Mouse (Mus musculus) midbrain, postnatal 0 days (tissue): ENCODE data around the gene Slc25a39. TPM values are rescaled to one million over a fixed set of nuclear protein-coding genes. Genes with fewer than 3 reads are reported as not detected.

Experiments used
- ATAC-seq: fragments of 200-750 bp; cut with Nextera tagmentation; 2 replicates; pipeline ENCODE4 v1.8.0; 2017; ENCODE audit warnings: moderate number of reproducible peaks, mild to moderate bottlenecking, moderate TSS enrichment, moderate library complexity; ENCODE audit not compliant: low FRiP score
- DNase-seq: peaks from one replicate; pipeline ENCODE4 v3.0.0-alpha.2; 2015; ENCODE audit warnings: low spot score
- H3K27ac ChIP-seq: fragments of 300-500 bp; sonication (generic); 2 replicates; pipeline ENCODE4 v1.5.1; 2014; ENCODE audit warnings: low read depth, mild to moderate bottlenecking, low read length, mixed read lengths
- H3K27me3 ChIP-seq: fragments of 300-500 bp; sonication (generic); 2 replicates; pipeline ENCODE4 v1.6.1; 2014; ENCODE audit warnings: low read length, control low read depth, mixed read lengths; ENCODE audit not compliant: insufficient read depth
- H3K36me3 ChIP-seq: fragments of 300-500 bp; sonication (generic); 2 replicates; pipeline ENCODE4 v1.6.1; 2014; ENCODE audit warnings: low read length, control low read depth, mixed read lengths; ENCODE audit not compliant: insufficient read depth
- H3K4me1 ChIP-seq: fragments of 300-500 bp; sonication (generic); 2 replicates; pipeline ENCODE4 v1.6.1; 2014; ENCODE audit warnings: mild to moderate bottlenecking, control low read depth, antibody characterized with exemption, low read length, mixed read lengths; ENCODE audit not compliant: insufficient read depth
- H3K4me2 ChIP-seq: fragments of 300-500 bp; sonication (generic); 2 replicates; pipeline ENCODE4 v1.6.1; 2014; ENCODE audit warnings: low read depth, mild to moderate bottlenecking, low read length, mixed read lengths; ENCODE audit not compliant: poor library complexity, severe bottlenecking
- H3K4me3 ChIP-seq: fragments of 300-500 bp; sonication (generic); 2 replicates; pipeline ENCODE4 v1.5.1; 2014; ENCODE audit warnings: low read depth, mild to moderate bottlenecking, low read length, moderate library complexity
- H3K9ac ChIP-seq: fragments of 300-500 bp; sonication (generic); replicated peaks from 2 replicates; pipeline ENCODE4 v1.6.1; 2014; ENCODE audit warnings: mild to moderate bottlenecking, low read length, moderate library complexity, mixed read lengths; ENCODE audit not compliant: poor library complexity, severe bottlenecking
- H3K9me3 ChIP-seq: fragments of 300-500 bp; sonication (generic); 2 replicates; pipeline ENCODE4 v1.6.1; 2016; ENCODE audit warnings: low read length, control low read depth
- CTCF ChIP-seq: IDR thresholded peaks from 2 replicates; pipeline ENCODE4 v1.5.1; 2016; ENCODE audit warnings: antibody characterized with exemption, mild to moderate bottlenecking
- WGBS: fragments of 180-500 bp; shearing (Covaris S2); extraction: QIAGEN DNeasy Blood & Tissue Kit; methylation state at CpG from one replicate; pipeline ENCODE4 v1.1.7; 2014; 5-methylcytosine and 5-hydroxymethylcytosine counted together
- polyA plus RNA-seq: library from polyadenylated mRNA; unstranded; fragments of >200 nt; fragmentation: Nextera tagmentation; extraction: Ambion mirVana; gene quantifications from 2 replicates; pipeline ENCODE4 v1.2.1, GENCODE M21; 2015
- total RNA-seq: library from RNA; depleted of rRNA; stranded (reverse); fragments of >200 nt; gene quantifications from 2 replicates; pipeline ENCODE4 v1.2.3, GENCODE M21; 2014

The Slc25a39 gene
- total and polyA plus RNA-seq, 2 experiments from 2014 or later: 132 to 176 TPM

DNA sequence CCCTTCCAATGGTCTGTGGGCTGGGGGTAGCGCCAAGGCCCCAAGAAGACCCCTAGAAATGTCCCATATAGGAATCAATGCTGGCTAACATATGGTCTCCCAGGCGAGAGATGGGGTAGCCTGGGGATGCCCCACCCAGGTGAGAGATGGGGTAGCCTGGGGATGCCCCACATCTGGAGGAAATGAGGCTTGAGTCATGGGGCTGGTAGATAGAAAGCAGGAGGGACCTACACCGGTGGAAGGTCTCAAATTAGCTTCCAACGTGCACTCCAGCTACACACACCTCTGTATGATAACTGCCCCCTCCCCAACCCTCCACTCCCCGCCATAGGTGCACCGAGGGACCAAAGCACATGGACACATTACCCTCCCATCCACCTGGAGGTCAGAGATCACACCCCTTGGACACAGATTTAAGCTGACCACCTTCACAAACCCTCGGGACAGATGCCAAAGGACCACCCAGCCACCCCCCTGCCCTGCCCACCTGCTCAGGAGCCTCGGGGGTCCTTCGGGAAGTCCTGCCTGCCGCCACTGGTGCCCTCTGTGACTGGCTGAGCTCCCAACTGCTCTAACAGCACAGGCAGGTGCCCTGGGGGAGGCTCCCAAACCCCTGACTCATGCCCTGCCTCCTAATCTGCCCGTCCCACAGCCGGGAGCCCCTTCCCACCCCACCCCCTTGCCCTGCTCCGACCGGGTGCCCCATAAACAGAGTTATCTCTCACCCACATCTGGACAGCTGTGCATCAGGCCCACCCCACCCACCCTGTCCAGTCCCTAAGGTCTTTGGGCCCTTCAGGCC, 43.0 kb downstream of the Slc25a39 start:
- H3K27ac ChIP-seq: no peak overlapping the region
- ATAC-seq (no peak), DNase-seq (no peak)
- H3K4me3 ChIP-seq: no peak overlapping the region
- no peak overlapping the region for H3K9ac ChIP-seq
- no peaks in the 10 kb centered on the region for H3K4me1 ChIP-seq
- 74% methylated on average over 14 of the region's 14 CpGs for WGBS
- no peaks in the 10 kb centered on the region for H3K27me3 ChIP-seq
- H3K4me2 ChIP-seq: no peak overlapping the region
- no peaks in the 10 kb centered on the region for H3K9me3 ChIP-seq
- no peak for TF ChIP-seq CTCF
- no peaks in the 10 kb centered on the region for H3K36me3 ChIP-seq

GRCm38 (mm10) chr11:102363623-102364022, 44.1 kb downstream of the Slc25a39 start:
- no peak for DNase-seq
- Histone ChIP-seq H3K9ac (no peak overlapping the region), H3K27me3 (no peaks in the 10 kb centered on the region), H3K27ac (no peak overlapping the region), H3K4me1 (no peaks in the 10 kb centered on the region), H3K9me3 (no peaks in the 10 kb centered on the region), H3K4me3 (no peak overlapping the region), H3K4me2 (no peak overlapping the region), H3K36me3 (no peaks in the 10 kb centered on the region)
- WGBS: 70% methylated on average over 2 of the region's 2 CpGs
- TF ChIP-seq CTCF: no peak
- ATAC-seq: no peak

DNA sequence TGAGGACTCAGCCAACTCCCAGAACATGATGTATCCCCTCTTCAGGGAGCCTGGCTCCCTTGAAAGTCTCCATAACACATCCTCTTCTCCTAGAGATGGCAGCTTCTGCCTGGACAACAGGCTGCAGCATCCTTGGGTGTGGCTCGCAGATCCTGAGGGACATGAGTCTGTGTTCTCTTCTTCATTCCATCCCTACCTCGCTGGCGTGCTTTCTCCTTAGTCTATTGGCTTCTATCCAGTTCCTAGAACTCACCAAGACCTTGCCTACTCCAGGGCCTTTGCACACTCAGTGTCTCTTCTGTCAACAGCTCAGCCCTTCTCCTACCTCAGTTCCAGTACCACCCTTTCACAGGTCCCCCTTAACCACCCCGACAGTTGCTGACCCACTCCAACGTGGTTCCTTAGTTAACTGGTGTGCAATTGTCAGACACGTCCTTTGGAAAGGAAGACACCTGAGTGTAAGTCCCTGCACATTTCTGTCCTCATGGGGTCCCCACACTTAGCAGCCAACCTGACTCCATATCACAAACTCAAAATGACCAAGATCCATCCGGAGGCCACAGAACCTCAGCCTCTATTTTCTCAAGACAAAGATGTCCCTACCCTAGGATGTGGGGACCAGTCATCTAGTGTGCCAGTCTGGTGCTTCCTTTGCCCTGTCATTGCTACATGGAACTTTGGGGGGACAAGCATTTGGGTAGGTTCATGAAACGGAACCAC, 45.8 kb downstream of the Slc25a39 start:
- no peak for TF ChIP-seq CTCF
- no peaks in the 10 kb centered on the region for H3K36me3 ChIP-seq
- WGBS: 88% methylated on average over 8 of the region's 8 CpGs
- no peak overlapping the region for H3K4me3 ChIP-seq
- no peak overlapping the region for H3K27ac ChIP-seq
- DNase-seq (no peak), ATAC-seq (no peak)
- H3K27me3 ChIP-seq: no peaks in the 10 kb centered on the region
- no peak overlapping the region for H3K4me2 ChIP-seq
- H3K9me3 ChIP-seq: no peaks in the 10 kb centered on the region
- no peak overlapping the region for H3K9ac ChIP-seq
- H3K4me1 ChIP-seq: no peaks in the 10 kb centered on the region

DNA sequence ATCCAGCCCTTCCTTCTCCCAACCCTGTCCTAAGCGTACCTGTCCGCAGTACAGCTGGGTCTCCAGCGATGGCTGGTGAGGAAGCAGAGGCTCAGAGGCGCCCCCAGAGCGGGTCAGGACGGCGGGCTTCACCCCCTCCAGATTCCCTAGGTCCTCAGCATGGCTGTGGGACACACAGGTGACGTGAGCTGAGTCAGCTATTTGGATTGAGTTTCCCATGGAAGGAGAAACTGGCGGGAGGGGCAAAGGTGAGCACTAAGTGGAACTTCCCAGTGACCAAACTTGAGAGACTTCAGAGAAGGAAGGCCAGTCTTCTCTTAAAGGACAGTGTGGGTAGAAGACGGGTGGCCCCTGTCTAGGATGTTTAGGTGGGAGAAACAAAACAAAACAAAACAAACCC, 49.4 kb downstream of the Slc25a39 start:
- 75% methylated on average over 10 of the region's 10 CpGs for WGBS
- H3K27me3 ChIP-seq: no peaks in the 10 kb centered on the region
- DNase-seq (no peak), ATAC-seq (no peak)
- TF ChIP-seq CTCF: no peak
- H3K36me3 ChIP-seq: no peaks in the 10 kb centered on the region
- H3K27ac ChIP-seq: no peak overlapping the region
- no peak overlapping the region for H3K4me2 ChIP-seq
- H3K4me1 ChIP-seq: no peaks in the 10 kb centered on the region
- H3K9ac ChIP-seq: no peak overlapping the region
- no peak overlapping the region for H3K4me3 ChIP-seq
- no peaks in the 10 kb centered on the region for H3K9me3 ChIP-seq

- no peaks in the 10 kb centered on the region for H3K4me1 ChIP-seq
- H3K27me3 ChIP-seq: no peaks in the 10 kb centered on the region
- no peak overlapping the region for H3K4me3 ChIP-seq
- H3K9ac ChIP-seq: no peak overlapping the region
- no peak for TF ChIP-seq CTCF
- H3K36me3 ChIP-seq: no peaks in the 10 kb centered on the region
- WGBS: 78% methylated on average over 30 of the region's 31 CpGs
- H3K27ac ChIP-seq: no peak overlapping the region
- ATAC-seq: no peak
- no peak overlapping the region for H3K4me2 ChIP-seq
- DNase-seq: no peak
- H3K9me3 ChIP-seq: no peaks in the 10 kb centered on the region
These were observed 51.0 kb downstream of the Slc25a39 start for GRCm38 (mm10) chr11:102356636-102357350.

DNA sequence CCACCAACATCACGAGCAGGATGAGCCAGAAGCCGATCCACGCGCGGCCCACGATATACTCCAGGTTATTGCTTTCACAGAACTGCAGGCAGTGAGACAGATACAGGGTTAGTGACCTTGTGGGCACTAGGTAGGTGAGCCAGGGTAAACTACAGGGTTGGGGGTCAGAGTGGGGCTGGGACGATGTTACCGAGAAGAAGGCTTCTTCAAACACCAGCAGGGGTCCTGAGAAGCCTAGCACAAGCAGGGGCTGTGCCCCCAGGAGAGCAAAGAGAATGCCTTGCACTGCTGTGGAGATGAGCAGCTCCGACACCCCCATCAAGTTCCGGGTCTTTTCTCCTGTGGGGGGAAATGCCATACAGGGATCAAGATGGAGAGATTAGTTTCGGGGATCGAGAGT, 51.6 kb downstream of the Slc25a39 start:
- TF ChIP-seq CTCF: no peak
- Histone ChIP-seq H3K4me1 (no peaks in the 10 kb centered on the region), H3K4me2 (no peak overlapping the region), H3K27me3 (no peaks in the 10 kb centered on the region), H3K9me3 (no peaks in the 10 kb centered on the region), H3K4me3 (no peak overlapping the region), H3K27ac (no peak overlapping the region), H3K36me3 (no peaks in the 10 kb centered on the region), H3K9ac (no peak overlapping the region)
- ATAC-seq: no peak
- 84% methylated on average over 12 of the region's 12 CpGs for WGBS
- DNase-seq: no peak
